Mouse (Mus musculus): ENCODE results near the gene Fam185a. TPM values are rescaled to one million over a fixed set of nuclear protein-coding genes. Genes with fewer than 3 reads are reported as not detected.

Fam185a gene
- polyA plus RNA-seq, 1 experiment from 2014 or later: 9.4 TPM

DNA sequence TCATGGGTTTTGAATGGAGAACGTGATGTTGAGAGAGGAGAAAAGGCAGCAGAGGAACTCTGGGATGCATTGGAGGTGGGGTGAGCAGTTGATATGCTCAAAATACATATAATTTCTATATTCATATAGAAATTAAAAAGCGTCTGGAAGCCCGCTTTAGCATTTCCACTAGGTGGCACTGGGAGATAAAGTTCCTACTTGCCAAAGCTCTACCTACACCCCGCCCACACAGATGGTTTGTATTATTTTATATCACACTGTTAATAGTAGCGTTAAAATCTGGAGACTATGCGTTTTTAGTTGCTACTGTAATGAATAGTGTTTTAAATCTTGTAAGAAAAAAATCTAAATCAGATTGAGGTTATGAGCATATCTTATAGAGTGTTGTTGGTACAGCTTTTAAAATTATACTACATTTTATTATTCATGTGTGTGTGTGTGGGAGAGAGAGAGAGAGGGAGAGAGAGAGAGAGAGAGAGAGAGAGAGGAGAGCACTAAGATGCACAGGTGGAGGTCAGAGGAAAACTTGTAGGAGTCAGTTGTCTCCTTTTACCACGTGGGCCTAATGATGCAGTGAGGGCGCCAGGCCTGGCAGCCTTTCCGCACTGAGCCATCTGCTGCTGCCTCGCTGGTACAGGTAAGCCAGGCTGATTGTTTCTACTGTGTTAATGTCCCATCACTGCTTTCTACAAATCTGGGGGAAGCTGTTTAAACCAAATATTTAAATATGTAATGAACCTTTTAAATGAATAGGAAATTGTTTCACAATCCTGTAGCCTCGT, 9.6 kb downstream of the Fam185a start:
- Histone ChIP-seq H3K9me3 (replicated peaks) (no peaks in the 10 kb centered on the region), H3K4me3 (no peak overlapping the region), H3K4me2 (no peak overlapping the region), H3K4me1 (replicated peaks) (no peaks in the 10 kb centered on the region), H3K27me3 (replicated peaks) (no peaks in the 10 kb centered on the region), H3K27ac (ENCODE audit: poor library complexity, severe bottlenecking) (no peak overlapping the region), H3K36me3 (no peaks in the 10 kb centered on the region), H3K9ac (no peak overlapping the region)
- 73% methylated on average over 11 of the region's 11 CpGs for WGBS
- ATAC-seq (ENCODE audit: insufficient number of reproducible peaks, low FRiP score): no peak

DNA sequence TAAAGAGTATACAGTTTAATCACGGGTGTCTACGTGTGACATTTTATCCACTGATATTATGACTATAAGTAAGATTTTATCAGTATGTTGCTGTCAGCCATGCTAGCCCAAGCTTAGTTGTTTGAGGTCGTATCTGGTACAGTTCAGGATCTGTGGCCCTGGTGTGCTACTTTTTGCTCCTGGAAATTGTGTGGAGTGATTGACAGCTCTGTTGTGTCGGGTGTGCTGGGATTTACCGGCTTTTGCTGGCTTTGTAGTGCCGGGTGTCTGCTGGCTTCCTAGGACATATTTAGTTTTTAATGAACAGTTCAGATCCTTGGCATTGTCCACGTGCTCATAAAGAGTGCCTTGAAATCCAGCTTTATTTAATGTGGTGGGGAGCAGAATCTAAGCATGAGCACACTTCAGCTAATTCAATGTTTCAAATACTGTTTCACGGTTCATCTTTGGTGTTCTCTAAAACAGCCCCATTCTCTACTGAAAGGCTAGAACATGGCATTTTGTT, 11.8 kb downstream of the Fam185a start:
- H3K9me3 ChIP-seq (replicated peaks): no peaks in the 10 kb centered on the region

DNA sequence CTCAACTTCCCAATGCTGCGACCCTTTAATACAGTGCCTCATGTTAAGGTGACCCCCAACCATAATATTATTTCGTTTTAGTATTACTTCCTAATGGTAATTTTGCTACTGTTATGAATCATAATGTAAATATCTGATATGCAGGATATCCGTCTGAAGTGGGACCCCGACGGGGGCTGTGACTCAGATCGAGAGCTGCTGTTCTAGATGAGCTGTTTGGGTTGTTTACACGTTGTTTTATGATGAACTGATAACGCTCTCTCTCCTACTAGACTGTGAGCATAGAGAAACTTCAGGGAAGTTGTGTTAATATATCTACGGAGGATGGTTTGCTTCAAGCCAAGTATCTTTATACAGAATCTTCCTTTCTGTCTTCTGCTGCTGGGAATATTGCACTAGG, 13.7 kb downstream of the Fam185a start:
- Histone ChIP-seq H3K4me2 (no peak overlapping the region), H3K4me1 (replicated peaks) (peaks cover 15% of the 10 kb centered on the region), H3K9ac (no peak overlapping the region), H3K27ac (ENCODE audit: poor library complexity, severe bottlenecking) (no peak overlapping the region), H3K27me3 (replicated peaks) (no peaks in the 10 kb centered on the region), H3K4me3 (no peak overlapping the region), H3K36me3 (no peaks in the 10 kb centered on the region; the same call in 1 of the 2 replicates), H3K9me3 (replicated peaks) (no peaks in the 10 kb centered on the region)
- ATAC-seq (ENCODE audit: insufficient number of reproducible peaks, low FRiP score): no peak
- WGBS: 83% methylated on average over 9 of the region's 9 CpGs

More for the DNA sequence above, 11.8 kb downstream of the Fam185a start:
- no peak overlapping the region for H3K4me3 ChIP-seq
- H3K27ac ChIP-seq (ENCODE audit: poor library complexity, severe bottlenecking): no peak overlapping the region
- ATAC-seq (ENCODE audit: insufficient number of reproducible peaks, low FRiP score): no peak
- 67% methylated on average over 8 of the region's 8 CpGs for WGBS
- H3K9ac ChIP-seq: no peak overlapping the region
- H3K4me2 ChIP-seq: no peak overlapping the region
- H3K36me3 ChIP-seq: no peaks in the 10 kb centered on the region
- H3K27me3 ChIP-seq (replicated peaks): no peaks in the 10 kb centered on the region
- peaks cover 9% of the 10 kb centered on the region for H3K4me1 ChIP-seq (replicated peaks)

DNA sequence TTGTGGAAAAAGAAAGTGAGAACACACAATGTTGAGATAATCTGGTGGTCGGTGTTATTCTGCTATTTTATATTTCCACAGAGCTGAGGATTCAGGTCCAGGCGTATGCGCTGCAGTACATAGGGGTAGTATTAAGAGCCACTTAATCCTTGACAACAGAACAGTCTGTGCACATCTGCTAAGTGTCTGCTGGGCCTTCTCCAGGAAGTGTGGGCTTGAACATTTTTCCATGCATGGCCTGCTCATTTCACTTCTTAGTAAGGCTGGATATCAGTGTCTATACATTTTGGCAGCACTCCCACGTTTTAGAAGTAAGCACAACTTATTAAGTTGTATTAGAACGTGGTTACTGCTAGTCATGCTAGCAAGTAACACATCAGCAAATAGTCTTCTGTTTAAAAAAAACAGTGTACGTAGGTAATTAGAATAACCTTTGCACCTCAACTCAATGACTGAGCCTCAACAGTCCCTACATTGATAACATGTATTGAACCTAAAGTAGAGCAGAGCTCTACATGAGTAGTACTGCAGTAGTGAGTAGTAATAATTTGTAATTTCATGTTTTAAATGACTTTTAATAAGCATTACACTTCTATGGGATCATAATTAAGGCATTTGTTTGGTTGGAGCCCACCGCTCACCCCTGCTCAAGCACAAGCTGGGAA, 14.8 kb downstream of the Fam185a start:
- Histone ChIP-seq H3K9ac (no peak overlapping the region), H3K27me3 (replicated peaks) (no peaks in the 10 kb centered on the region), H3K4me2 (no peak overlapping the region), H3K4me3 (no peak overlapping the region), H3K4me1 (replicated peaks) (peaks cover 15% of the 10 kb centered on the region), H3K36me3 (no peaks in the 10 kb centered on the region; the same call in 1 of the 2 replicates), H3K27ac (ENCODE audit: poor library complexity, severe bottlenecking) (no peak overlapping the region), H3K9me3 (replicated peaks) (no peaks in the 10 kb centered on the region)
- WGBS: 77% methylated on average over 7 of the region's 7 CpGs
- ATAC-seq (ENCODE audit: insufficient number of reproducible peaks, low FRiP score): no peak

DNA sequence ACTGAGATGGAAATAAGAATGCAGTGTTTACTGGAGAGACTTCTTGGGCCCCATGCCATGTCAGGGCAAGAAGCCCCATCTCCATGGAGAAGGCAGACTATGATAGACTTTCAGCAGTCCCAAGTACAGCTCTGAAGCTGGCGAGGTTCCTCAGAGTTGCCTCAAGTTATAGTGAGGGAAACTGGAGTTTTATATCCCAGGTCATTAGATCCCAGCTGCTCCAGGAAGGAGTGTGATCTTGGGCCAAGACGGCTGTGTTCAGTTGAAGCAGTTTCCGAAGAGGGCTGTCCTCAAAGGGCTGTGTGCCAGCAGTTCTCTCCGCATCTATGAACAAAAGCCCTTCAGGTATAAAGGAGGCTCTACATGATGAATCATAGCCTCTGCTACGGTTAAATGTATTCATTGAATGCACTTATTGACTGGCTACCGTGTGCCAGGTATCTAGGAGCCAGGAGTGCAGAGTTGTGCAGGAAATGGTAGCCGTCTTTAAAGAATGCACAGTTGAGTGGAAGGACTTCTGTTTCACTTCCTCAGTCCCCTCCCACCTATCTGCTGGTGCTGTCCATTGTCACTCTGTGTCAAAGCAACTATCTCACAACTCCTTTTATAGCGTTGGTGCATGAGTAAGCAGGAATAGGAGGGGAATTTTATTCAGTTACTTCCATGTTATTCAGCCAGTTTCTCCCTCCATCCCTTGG, 16.2 kb downstream of the Fam185a start:
- WGBS: 53% methylated on average over 8 of the region's 8 CpGs
- no peaks in the 10 kb centered on the region for H3K27me3 ChIP-seq (replicated peaks)
- no peak overlapping the region for H3K4me3 ChIP-seq
- H3K36me3 ChIP-seq: no peaks in the 10 kb centered on the region; the same call in 1 of the 2 replicates
- no peak overlapping the region for H3K9ac ChIP-seq
- no peaks in the 10 kb centered on the region for H3K9me3 ChIP-seq (replicated peaks)
- peaks cover 15% of the 10 kb centered on the region for H3K4me1 ChIP-seq (replicated peaks)
- peak; percentile 53; the same call in 1 of the 2 replicates for ATAC-seq (ENCODE audit: insufficient number of reproducible peaks, low FRiP score)
- H3K4me2 ChIP-seq: no peak overlapping the region
- H3K27ac ChIP-seq (ENCODE audit: poor library complexity, severe bottlenecking): peak overlapping the region; percentile 10; the same call in 1 of the 2 replicates

DNA sequence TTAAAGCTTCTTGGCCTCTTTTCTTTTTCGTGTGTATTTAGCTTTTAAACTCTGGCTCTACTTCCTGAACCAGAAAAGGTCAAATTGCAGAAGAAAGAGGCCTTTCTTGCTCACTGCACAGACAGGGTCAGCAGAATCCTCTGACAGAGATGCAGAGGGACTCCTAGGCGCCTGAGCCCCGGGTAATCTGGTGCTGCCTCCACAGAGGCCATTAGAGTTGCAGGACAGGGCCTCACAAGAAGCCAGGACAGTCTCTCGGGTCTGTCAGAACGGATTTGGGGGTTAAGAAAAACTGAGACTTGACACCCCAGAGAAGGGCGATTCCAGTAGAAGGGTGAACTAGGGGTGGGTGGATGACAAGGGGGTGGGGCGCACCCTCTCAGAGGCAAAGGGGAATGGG, 42.6 kb downstream of the Fam185a start:
- no peak overlapping the region for H3K27ac ChIP-seq (ENCODE audit: poor library complexity, severe bottlenecking)
- H3K9ac ChIP-seq: no peak overlapping the region
- no peaks in the 10 kb centered on the region for H3K9me3 ChIP-seq (replicated peaks)
- H3K36me3 ChIP-seq: no peaks in the 10 kb centered on the region
- H3K4me3 ChIP-seq: no peak overlapping the region
- no peaks in the 10 kb centered on the region for H3K27me3 ChIP-seq (replicated peaks)
- H3K4me1 ChIP-seq (replicated peaks): no peaks in the 10 kb centered on the region
- no peak overlapping the region for H3K4me2 ChIP-seq
- no peak for ATAC-seq (ENCODE audit: insufficient number of reproducible peaks, low FRiP score)
- 80% methylated on average over 7 of the region's 7 CpGs for WGBS

DNA sequence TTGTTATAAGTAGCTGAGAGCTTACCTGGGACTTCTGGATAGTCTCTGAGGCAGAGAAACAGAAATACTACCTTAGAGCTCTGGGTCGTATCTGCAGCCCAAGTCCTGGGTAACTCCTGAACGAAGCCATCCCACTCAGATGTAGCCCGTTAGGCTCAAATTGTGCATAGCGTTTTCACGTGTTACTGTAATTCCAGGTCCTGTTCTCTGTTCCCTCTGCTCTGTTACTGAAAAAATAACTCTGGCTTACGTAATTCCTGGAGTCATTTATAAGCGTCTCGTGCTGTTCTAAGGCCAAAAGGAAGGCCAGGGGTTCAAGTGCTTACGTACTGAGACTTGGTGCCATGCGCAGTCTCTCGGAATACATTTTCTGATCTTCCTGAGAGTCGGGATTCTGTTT, 43.3 kb downstream of the Fam185a start:
- Histone ChIP-seq H3K9ac (no peak overlapping the region), H3K27me3 (replicated peaks) (no peaks in the 10 kb centered on the region), H3K4me1 (replicated peaks) (no peaks in the 10 kb centered on the region), H3K27ac (ENCODE audit: poor library complexity, severe bottlenecking) (no peak overlapping the region), H3K4me2 (no peak overlapping the region), H3K9me3 (replicated peaks) (no peaks in the 10 kb centered on the region), H3K4me3 (no peak overlapping the region), H3K36me3 (no peaks in the 10 kb centered on the region)
- no peak for ATAC-seq (ENCODE audit: insufficient number of reproducible peaks, low FRiP score)
- WGBS: 87% methylated on average over 12 of the region's 12 CpGs

DNA sequence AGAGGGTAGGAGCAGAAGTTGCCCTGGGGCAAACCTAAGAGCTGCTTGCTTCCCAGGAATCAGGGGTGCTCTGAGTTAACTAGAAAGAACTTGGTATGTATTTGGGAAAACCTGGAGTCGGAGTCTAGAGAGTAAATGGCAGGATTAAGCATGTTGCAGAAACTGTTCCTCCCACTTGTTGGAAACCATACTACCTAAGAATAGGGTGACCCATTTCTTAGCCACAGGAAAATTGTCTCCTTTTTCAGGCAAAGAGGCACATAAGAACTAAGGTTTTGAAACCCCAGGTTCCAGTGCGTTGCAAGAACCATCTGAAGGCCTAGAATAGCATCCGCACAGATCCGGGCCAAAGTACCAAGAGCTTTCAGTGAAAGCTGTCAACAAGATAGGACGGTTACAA, 53.7 kb downstream of the Fam185a start:
- Histone ChIP-seq H3K27ac (ENCODE audit: poor library complexity, severe bottlenecking) (no peak overlapping the region), H3K27me3 (replicated peaks) (no peaks in the 10 kb centered on the region), H3K4me3 (no peak overlapping the region), H3K4me1 (replicated peaks) (peaks cover 10% of the 10 kb centered on the region), H3K36me3 (no peaks in the 10 kb centered on the region), H3K4me2 (no peak overlapping the region), H3K9ac (no peak overlapping the region), H3K9me3 (replicated peaks) (no peaks in the 10 kb centered on the region)
- no peak for ATAC-seq (ENCODE audit: insufficient number of reproducible peaks, low FRiP score)
- WGBS: 76% methylated on average over 5 of the region's 5 CpGs

DNA sequence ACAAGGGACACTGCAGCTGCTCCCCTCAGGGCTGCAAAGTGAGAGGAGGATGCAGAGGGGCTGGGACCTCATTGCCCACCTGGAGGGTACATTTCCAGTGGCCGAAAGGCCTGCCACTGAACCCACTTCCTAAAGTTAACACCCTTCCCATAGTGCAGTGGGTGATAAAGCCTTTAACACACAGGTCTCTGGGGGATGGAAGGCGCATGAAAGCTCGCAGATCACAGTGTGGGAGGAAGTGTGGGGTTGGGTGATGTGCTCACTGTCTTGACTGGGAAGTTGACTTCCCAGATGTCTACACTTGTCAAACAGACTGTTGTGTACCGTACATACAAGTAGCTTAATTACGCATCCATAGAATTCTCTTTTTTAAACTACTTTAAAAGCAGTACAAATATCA, 55.0 kb downstream of the Fam185a start:
- H3K27ac ChIP-seq (ENCODE audit: poor library complexity, severe bottlenecking): 0 out of 2 replicates have a peak overlapping the region, but pooled peaks have one; percentile 0
- H3K36me3 ChIP-seq: no peaks in the 10 kb centered on the region
- no peaks in the 10 kb centered on the region for H3K27me3 ChIP-seq (replicated peaks)
- no peak for ATAC-seq (ENCODE audit: insufficient number of reproducible peaks, low FRiP score)
- no peaks in the 10 kb centered on the region for H3K9me3 ChIP-seq (replicated peaks)
- no peak overlapping the region for H3K9ac ChIP-seq
- WGBS: 66% methylated on average over 5 of the region's 5 CpGs
- H3K4me2 ChIP-seq: no peak overlapping the region
- H3K4me3 ChIP-seq: no peak overlapping the region
- H3K4me1 ChIP-seq (replicated peaks): peaks cover 10% of the 10 kb centered on the region

DNA sequence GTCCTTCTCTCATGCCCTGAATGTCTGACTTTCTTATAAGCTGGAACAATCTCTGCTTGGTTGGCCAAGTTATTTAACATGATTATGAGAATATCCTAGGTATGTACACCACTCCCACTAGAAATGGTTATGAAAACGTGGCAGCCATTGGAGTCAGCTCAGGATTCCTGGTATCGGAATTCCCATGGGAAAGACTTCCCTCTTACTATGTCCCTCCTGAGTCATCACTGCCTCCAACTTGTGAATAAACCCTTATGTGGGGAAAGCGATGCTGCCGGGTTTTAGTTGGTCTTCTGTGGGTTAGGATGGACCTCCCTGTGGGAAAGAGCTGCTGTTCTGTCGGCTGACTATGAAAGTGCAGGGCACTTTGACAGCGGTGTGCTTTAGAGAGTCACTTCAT, 56.8 kb downstream of the Fam185a start:
- ATAC-seq (ENCODE audit: insufficient number of reproducible peaks, low FRiP score): no peak
- Histone ChIP-seq H3K4me3 (no peak overlapping the region), H3K27me3 (replicated peaks) (no peaks in the 10 kb centered on the region), H3K27ac (ENCODE audit: poor library complexity, severe bottlenecking) (no peak overlapping the region), H3K36me3 (no peaks in the 10 kb centered on the region), H3K9ac (no peak overlapping the region), H3K4me2 (no peak overlapping the region), H3K4me1 (replicated peaks) (peaks cover 10% of the 10 kb centered on the region), H3K9me3 (replicated peaks) (no peaks in the 10 kb centered on the region)
- 84% methylated on average over 6 of the region's 6 CpGs for WGBS

All from heart, embryonic 12.5 days (tissue).